22 mouse cellular contexts compared by ENCODE assay signal in the genomic region with DNA sequence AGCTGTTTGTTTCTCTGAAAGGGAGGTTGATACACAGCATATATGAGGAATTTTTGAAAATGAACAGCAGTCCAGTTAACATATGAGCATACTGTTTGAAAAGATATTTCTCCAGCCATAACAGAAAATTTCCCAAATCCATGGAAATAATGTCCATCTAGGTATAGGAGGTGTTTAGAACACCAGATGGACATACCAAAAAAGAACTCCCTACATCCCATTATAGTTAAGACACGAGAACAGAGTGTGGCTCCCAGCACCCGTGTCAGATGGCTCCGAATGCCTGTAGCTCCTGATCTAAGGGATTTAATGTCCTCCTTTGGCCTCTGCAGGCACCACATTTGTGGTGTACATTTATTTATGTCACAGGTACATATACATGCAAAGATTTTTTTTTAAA.
DNase-seq lines count a peak whose midpoint lies in the region; ATAC-seq lines count a peak whose summit lies in the region.
"Had no signal": no experiment of that assay in that cellular context is flagged by ENCODE, and none has a peak within 500 bp of the region (broad histone marks: within the 10 kb centered on the region; RNA-seq: fewer than 3 reads in every experiment).

No protein-coding gene starts in this region.

- no peaks in the 10 kb centered on the region for H3K9me3 ChIP-seq in midbrain, embryonic 11.5 days (ENCODE audit: control insufficient read depth, low read length)
- H3K9me3 ChIP-seq in midbrain, embryonic 15.5 days, result no peaks in the 10 kb centered on the region
- H3K9me3 ChIP-seq: embryonic facial prominence, embryonic 13.5 days; embryonic facial prominence, embryonic 15.5 days; forebrain, embryonic 10.5 days; forebrain, embryonic 12.5 days had no signal

- 85% methylated on average over 3 of the region's 3 CpGs for whole genome bisulfite sequencing in midbrain, embryonic 11.5 days
- 86% methylated on average over 3 of the region's 3 CpGs for WGBS in midbrain, embryonic 15.5 days

- H3K4me2 ChIP-seq in midbrain, embryonic 11.5 days, result no peak overlapping the region
- H3K4me2 ChIP-seq in midbrain, embryonic 15.5 days, result no peak overlapping the region
- H3K4me2 ChIP-seq: embryonic facial prominence, embryonic 13.5 days; embryonic facial prominence, embryonic 15.5 days; forebrain, embryonic 12.5 days had no signal

- no peaks in the 10 kb centered on the region for H3K4me1 ChIP-seq in midbrain, embryonic 11.5 days (ENCODE audit: control insufficient read depth, insufficient read depth, low read length)
- no peaks in the 10 kb centered on the region for H3K4me1 ChIP-seq in midbrain, embryonic 15.5 days
- H3K4me1 ChIP-seq: embryonic facial prominence, embryonic 13.5 days; embryonic facial prominence, embryonic 15.5 days; forebrain, embryonic 12.5 days had no signal

- peak; percentile 9 for DNase-seq in left cerebral cortex, adult 11 months (ENCODE audit: low spot score)
- no peak for DNase-seq in left cerebral cortex, postnatal 4 days
- DNase-seq in midbrain, embryonic 11.5 days (ENCODE audit: low spot score, missing footprints), result peak; percentile 64
- peak; percentile 39 for DNase-seq in telencephalon, adult 2 months (ENCODE audit: low read depth, low spot score)
- no peak for DNase-seq in cerebellum, adult 9-10 months
- DNase-seq: adrenal gland, adult 2 months; adrenal gland, postnatal 10 days; adrenal gland, postnatal 25 days; cerebellum, adult 11-12 months; cerebellum, adult 2 months; cerebellum, adult 9-11 months; cerebellum, postnatal 14 days; cerebellum, postnatal 36 days; embryo, embryonic 11 days had no signal

- no peak overlapping the region for H3K9ac ChIP-seq in midbrain, embryonic 11.5 days (ENCODE audit: low read length)
- H3K9ac ChIP-seq in midbrain, embryonic 15.5 days, result no peak overlapping the region
- H3K9ac ChIP-seq: embryonic facial prominence, embryonic 13.5 days; embryonic facial prominence, embryonic 15.5 days; forebrain, embryonic 12.5 days had no signal

- no peak overlapping the region for H3K4me3 ChIP-seq in midbrain, embryonic 11.5 days (ENCODE audit: low read depth, low read length)
- no peak overlapping the region for H3K4me3 ChIP-seq in midbrain, embryonic 15.5 days
- H3K4me3 ChIP-seq: embryonic facial prominence, embryonic 13.5 days; embryonic facial prominence, embryonic 15.5 days; erythroblast, embryonic 14.5 days; forebrain, embryonic 10.5 days; forebrain, embryonic 12.5 days had no signal

- H3K36me3 ChIP-seq in midbrain, embryonic 11.5 days (ENCODE audit: control insufficient read depth, insufficient read depth, low read length), result no peaks in the 10 kb centered on the region
- no peaks in the 10 kb centered on the region for H3K36me3 ChIP-seq in midbrain, embryonic 15.5 days (replicated peaks)
- H3K36me3 ChIP-seq: embryonic facial prominence, embryonic 13.5 days; embryonic facial prominence, embryonic 15.5 days; forebrain, embryonic 10.5 days; forebrain, embryonic 12.5 days had no signal

- H3K27me3 ChIP-seq in midbrain, embryonic 11.5 days (ENCODE audit: control insufficient read depth, insufficient read depth, low read length), result no peaks in the 10 kb centered on the region
- H3K27me3 ChIP-seq in midbrain, embryonic 15.5 days (replicated peaks), result no peaks in the 10 kb centered on the region
- H3K27me3 ChIP-seq: embryonic facial prominence, embryonic 13.5 days; embryonic facial prominence, embryonic 15.5 days; forebrain, embryonic 12.5 days had no signal

- ATAC-seq in midbrain, embryonic 11.5 days (ENCODE audit: low FRiP score), result no peak
- no peak for ATAC-seq in midbrain, embryonic 15.5 days (replicated peaks)
- ATAC-seq: forebrain, embryonic 14.5 days; forebrain, embryonic 16.5 days had no signal

- intact Hi-C loops in left cerebral cortex, postnatal 4 days (cut with DNase I), result no loop called here

- no peak overlapping the region for H3K27ac ChIP-seq in midbrain, embryonic 11.5 days (ENCODE audit: low read depth, low read length)
- H3K27ac ChIP-seq in midbrain, embryonic 15.5 days, result no peak overlapping the region
- H3K27ac ChIP-seq: embryonic facial prominence, embryonic 13.5 days; embryonic facial prominence, embryonic 15.5 days; forebrain, embryonic 10.5 days; forebrain, embryonic 12.5 days had no signal

Comparison
In these comparisons a context has a peak if more than half of its experiments do, and no peak if none do; other contexts are left out.
1. DNase-seq: peak in left cerebral cortex, adult 11 months (single experiment), midbrain, embryonic 11.5 days (single experiment) and telencephalon, adult 2 months (single experiment); none in left cerebral cortex, postnatal 4 days (single experiment) and cerebellum, adult 9-10 months (single experiment).